Mouse (Mus musculus) spleen, adult 2 months (tissue): ENCODE data around the gene P4hb. TPM values are rescaled to one million over a fixed set of nuclear protein-coding genes. Genes with fewer than 3 reads are reported as not detected.

Source experiments
- DNase-seq, 2 experiments: peaks; one replicate each; pipeline versions ENCODE4 v3.0.0 to v3.0.0-alpha.2; 2012 to 2021; ENCODE audit warnings: low spot score in 2 of 2, low read depth in 1 of 2
- H3K27ac ChIP-seq: fragments of 200-500 bp; 2 replicates; pipeline ENCODE4 v1.5.1; 2012; ENCODE audit warnings: low read length, inconsistent platforms; ENCODE audit not compliant: insufficient read depth
- H3K27me3 ChIP-seq: fragments of 200-500 bp; 2 replicates; pipeline ENCODE4 v1.6.1; 2012; ENCODE audit warnings: mild to moderate bottlenecking, moderate library complexity, low read length, inconsistent platforms; ENCODE audit not compliant: control insufficient read depth, insufficient read depth
- H3K36me3 ChIP-seq: fragments of 200-500 bp; 2 replicates; pipeline ENCODE4 v1.6.1; 2012; ENCODE audit warnings: mild to moderate bottlenecking, low read length, inconsistent platforms; ENCODE audit not compliant: control insufficient read depth, insufficient read depth
- H3K4me1 ChIP-seq: fragments of 200-500 bp; 2 replicates; pipeline ENCODE4 v1.6.1; 2011; ENCODE audit warnings: inconsistent platforms; ENCODE audit not compliant: control insufficient read depth, insufficient read depth, insufficient read length
- H3K4me3 ChIP-seq: fragments of 200-500 bp; 2 replicates; pipeline ENCODE4 v1.5.1; 2011; ENCODE audit warnings: mild to moderate bottlenecking, inconsistent platforms; ENCODE audit not compliant: insufficient read depth, insufficient read length; ENCODE audit errors: extremely low read depth
- CTCF ChIP-seq: fragments of 200-500 bp; IDR thresholded peaks from 2 replicates; pipeline ENCODE4 v1.5.1; 2011; ENCODE audit warnings: mild to moderate bottlenecking, inconsistent platforms; ENCODE audit not compliant: insufficient read depth, insufficient read length, insufficient replicate concordance; ENCODE audit errors: extremely low read depth
- POLR2A ChIP-seq: fragments of 200-500 bp; IDR thresholded peaks from 2 replicates; pipeline ENCODE4 v1.6.1; 2011; ENCODE audit warnings: low read depth, low read length, inconsistent platforms
- WGBS: fragments of 180-500 bp; shearing (Covaris S2); methylation state at CpG from one replicate; pipeline ENCODE4 v1.1.7; 2018; 5-methylcytosine and 5-hydroxymethylcytosine counted together
- polyA plus RNA-seq: library from polyadenylated mRNA; depleted of rRNA; stranded (reverse); fragments of >200 nt; gene quantifications from 2 replicates; pipeline ENCODE4 v1.2.3, GENCODE M21; 2012

P4hb gene
- polyA plus RNA-seq, 1 experiment = 79.2 TPM

DNA sequence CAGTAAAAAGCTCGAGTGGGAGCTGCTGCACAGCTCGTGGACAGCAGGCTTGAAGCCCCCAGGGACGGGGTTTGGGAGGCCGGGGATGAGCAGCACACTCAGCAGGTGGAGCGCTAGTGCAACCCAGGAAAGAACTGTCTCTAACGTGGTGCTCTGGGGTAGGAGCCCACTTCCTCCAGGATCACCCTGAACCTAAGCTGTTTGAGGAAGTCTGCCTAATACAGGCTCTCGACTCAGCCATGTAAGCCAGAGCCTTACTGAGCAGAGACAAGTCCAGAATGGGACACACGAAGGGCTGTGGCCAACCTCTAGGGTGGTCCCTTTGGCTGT, 34.1 kb downstream of the P4hb start:
- TF ChIP-seq CTCF (no peak), POLR2A (no peak)
- H3K27ac ChIP-seq = no peak overlapping the region
- H3K4me1 ChIP-seq = peaks cover 7% of the 10 kb centered on the region
- 15% methylated on average over 8 of the region's 8 CpGs for WGBS
- no peak for DNase-seq
- H3K36me3 ChIP-seq = peaks cover 13% of the 10 kb centered on the region
- no peak overlapping the region for H3K4me3 ChIP-seq
- H3K27me3 ChIP-seq = no peaks in the 10 kb centered on the region

DNA sequence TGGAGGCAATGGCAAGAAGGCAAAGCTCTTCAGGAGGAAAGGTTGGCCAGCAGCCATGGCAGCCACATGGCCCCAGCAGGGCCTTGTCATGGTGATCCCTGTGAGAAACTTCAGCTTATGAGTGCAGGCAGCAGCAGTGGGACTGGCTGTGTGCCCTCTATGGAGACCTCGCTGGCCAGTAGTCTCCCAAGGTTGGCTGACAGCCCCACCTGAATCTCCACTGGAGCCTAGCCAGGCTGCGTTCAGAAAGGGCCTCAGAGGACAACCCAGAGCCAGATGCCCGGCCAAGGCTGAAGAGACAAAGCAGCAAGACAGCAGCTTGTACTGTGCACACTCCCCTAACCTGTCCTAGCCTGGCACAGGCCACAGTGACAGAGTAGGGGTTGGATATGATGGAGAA, 34.6 kb downstream of the P4hb start:
- TF ChIP-seq POLR2A (no peak), CTCF (no peak)
- H3K27ac ChIP-seq = no peak overlapping the region
- 80% methylated on average over 3 of the region's 3 CpGs for WGBS
- no peak for DNase-seq
- no peak overlapping the region for H3K4me3 ChIP-seq
- H3K27me3 ChIP-seq = no peaks in the 10 kb centered on the region
- H3K36me3 ChIP-seq = peaks cover 10% of the 10 kb centered on the region
- peaks cover 7% of the 10 kb centered on the region for H3K4me1 ChIP-seq

- H3K27me3 ChIP-seq = peaks cover 5% of the 10 kb centered on the region
- WGBS = 51% methylated on average over 3 of the region's 3 CpGs
- H3K36me3 ChIP-seq = no peaks in the 10 kb centered on the region
- TF ChIP-seq POLR2A = no peak
- no peak overlapping the region for H3K27ac ChIP-seq
- H3K4me3 ChIP-seq = no peak overlapping the region
- H3K4me1 ChIP-seq = peaks cover 8% of the 10 kb centered on the region
- no peak for DNase-seq
These were observed 37.2 kb downstream of the P4hb start for GRCm38 (mm10) chr11:120535804-120536203.

- WGBS = 85% methylated on average over 3 of the region's 3 CpGs
- no peaks in the 10 kb centered on the region for H3K36me3 ChIP-seq
- no peak overlapping the region for H3K4me3 ChIP-seq
- TF ChIP-seq POLR2A = no peak
- TF ChIP-seq CTCF = no peak
- peaks cover 12% of the 10 kb centered on the region for H3K4me1 ChIP-seq
- no peak overlapping the region for H3K27ac ChIP-seq
- peaks cover 10% of the 10 kb centered on the region for H3K27me3 ChIP-seq
- DNase-seq = no peak
These were observed 37.9 kb downstream of the P4hb start for GRCm38 (mm10) chr11:120535145-120535544.

DNA sequence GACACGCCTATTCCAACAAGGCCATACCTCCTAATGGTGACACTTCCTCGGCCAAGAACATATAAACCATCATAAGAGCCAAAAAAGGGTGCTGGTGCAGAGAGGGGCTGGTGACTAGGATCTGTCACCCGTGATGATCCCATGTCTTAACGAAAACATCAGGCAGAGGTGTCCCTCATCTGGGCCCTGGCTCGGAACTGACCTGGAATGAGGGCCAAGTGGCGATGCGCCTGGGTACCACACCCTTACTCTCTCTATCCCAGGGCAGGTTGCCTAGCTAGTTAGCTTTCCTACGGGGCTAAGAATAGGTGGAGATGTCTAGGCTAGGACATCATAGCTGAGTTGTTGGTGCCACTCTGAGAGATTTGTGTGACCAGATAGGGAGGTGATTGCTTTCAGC, 39.0 kb downstream of the P4hb start:
- no peak overlapping the region for H3K4me3 ChIP-seq

DNA sequence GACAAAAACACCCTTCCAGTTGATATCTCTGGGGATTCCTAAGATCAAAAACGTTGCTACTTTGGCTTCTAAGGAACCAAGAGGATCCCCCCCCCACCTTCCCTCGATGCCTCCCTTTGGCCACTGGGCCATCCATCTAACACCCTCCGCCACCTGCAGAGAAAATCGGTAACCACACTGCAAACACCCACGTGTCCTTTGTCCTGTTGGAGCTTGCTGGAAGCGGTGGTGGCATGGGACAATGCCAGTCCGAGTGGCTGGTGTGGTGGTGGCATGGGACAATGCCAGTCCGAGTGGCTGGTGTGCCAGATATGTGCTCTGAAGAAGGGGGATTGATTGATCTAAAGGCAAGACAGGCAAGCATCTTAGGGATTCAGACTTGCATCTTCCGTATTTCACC, 41.4 kb downstream of the P4hb start:
- no peak overlapping the region for H3K27ac ChIP-seq
- H3K36me3 ChIP-seq = no peaks in the 10 kb centered on the region
- peaks cover 13% of the 10 kb centered on the region for H3K27me3 ChIP-seq
- 35% methylated on average over 9 of the region's 9 CpGs for WGBS
- peaks cover 5% of the 10 kb centered on the region for H3K4me1 ChIP-seq
- TF ChIP-seq POLR2A (no peak), CTCF (no peak)
- DNase-seq = no peak
- H3K4me3 ChIP-seq = no peak overlapping the region

More for the DNA sequence above, 39.0 kb downstream of the P4hb start:
- H3K4me1 ChIP-seq = peaks cover 6% of the 10 kb centered on the region
- 84% methylated on average over 8 of the region's 8 CpGs for WGBS
- no peak for DNase-seq
- H3K27ac ChIP-seq = no peak overlapping the region
- H3K27me3 ChIP-seq = peaks cover 13% of the 10 kb centered on the region
- TF ChIP-seq POLR2A (no peak), CTCF (no peak)
- no peaks in the 10 kb centered on the region for H3K36me3 ChIP-seq

GRCm38 (mm10) chr11:120530085-120530964, 42.7 kb downstream of the P4hb start, which contains the start of gene Gcgr:
Gene Gcgr (plus strand): TSS chr11:120530699.
- TF ChIP-seq POLR2A = no peak
- no peak for TF ChIP-seq CTCF
- 14% methylated on average over 62 of the region's 62 CpGs for WGBS
- Histone ChIP-seq H3K4me3 (no peak within 1 kb of the TSS), H3K4me1 (peaks cover 5% of the 10 kb centered on the region), H3K36me3 (no peaks in the 10 kb centered on the region), H3K27ac (no peak within 1 kb of the TSS), H3K27me3 (peaks cover 13% of the 10 kb centered on the region)
- no peak for DNase-seq

DNA sequence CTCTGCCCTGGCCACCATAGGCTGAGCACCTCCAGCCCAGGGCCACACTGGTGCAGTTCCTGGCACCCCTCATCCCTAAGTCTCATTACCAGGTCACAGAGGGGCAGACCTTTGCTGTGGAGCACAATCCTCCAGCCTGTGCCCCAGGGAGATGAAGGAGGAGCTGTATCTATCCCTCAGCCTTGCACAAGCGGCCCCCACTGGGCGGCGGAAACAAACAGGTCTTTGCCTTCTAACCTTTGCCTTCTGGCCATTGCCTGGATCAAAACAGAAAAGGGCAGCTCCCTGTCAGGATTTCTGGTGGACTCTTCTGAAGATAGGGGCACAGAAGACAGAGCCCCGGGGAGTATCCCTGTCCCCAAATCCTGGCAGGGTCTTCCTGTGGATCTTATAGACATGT, 44.1 kb downstream of the P4hb start:
- H3K4me3 ChIP-seq = no peak overlapping the region
- TF ChIP-seq CTCF (no peak), POLR2A (no peak)
- no peak overlapping the region for H3K27ac ChIP-seq
- peaks cover 5% of the 10 kb centered on the region for H3K4me1 ChIP-seq
- DNase-seq = no peak
- H3K36me3 ChIP-seq = no peaks in the 10 kb centered on the region
- H3K27me3 ChIP-seq = peaks cover 13% of the 10 kb centered on the region
- 74% methylated on average over 4 of the region's 4 CpGs for WGBS
